Mouse (Mus musculus): Measurements from ENCODE around the gene Gm20594.

Gm20594 gene

DNA sequence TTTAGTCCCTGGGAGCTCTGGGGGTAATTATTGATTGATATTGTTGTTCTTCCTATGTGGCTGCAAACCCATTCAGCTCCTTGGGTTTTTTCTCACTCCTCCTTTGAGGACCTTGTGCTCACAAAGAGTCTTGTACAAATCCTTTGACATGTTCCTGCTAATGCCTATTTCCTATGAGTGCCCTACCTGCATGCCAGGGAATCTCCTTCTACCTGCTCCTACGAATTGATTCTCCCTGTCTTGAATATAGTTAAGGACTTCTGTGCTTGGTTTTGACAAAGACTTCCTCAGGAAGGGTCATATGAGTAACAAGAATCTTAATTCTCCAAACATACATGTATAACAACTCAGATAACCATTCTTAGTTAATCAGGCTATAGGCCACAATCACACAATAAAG is at the start of gene Gm20594:
Gene Gm20594 (plus strand): TSS at position 301 of the 400 bp plus-strand sequence.
- DNase-seq (ENCODE audit: low read depth, low spot score) = no peak

DNA sequence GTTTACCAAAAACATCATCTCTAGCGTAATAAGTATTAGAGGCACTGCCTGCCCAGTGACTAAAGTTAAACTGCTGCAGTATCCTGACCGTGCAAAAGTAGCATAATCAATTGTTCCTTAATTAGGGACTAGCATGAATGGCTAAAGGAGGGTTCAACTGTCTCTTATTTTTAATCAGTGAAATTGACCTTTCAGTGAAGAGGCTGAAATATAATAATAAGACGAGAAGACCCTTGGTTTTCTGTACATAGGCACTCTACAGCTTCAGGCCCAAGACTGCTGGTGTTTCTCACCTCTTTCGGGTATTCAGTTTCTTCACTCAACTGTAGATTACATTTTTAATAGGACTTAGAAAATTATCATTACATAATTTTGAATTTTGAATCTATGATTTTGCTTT is 398 bp downstream of the Gm20594 start:
- no peak for DNase-seq (ENCODE audit: low read depth, low spot score)

DNA sequence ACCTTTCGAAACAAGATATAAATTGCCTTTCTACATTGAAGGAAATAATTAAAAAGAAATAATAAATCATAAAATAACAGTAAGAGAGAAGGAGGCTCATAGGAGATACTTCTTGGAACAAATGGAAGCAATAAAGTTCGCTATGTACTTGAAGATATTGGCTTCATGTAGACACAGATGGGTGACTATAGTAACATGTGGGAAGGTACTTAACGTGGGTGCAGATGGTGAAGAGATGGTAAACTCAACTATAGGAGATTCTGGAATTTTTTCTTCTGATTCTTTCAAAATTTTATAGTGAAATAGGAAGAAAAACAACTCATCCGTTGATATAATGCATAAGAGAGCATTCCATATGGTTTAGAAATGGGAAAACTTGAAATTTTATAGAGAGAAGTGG is 16.1 kb downstream of the Gm20594 start:
- DNase-seq (ENCODE audit: low read depth, low spot score) = no peak

DNA sequence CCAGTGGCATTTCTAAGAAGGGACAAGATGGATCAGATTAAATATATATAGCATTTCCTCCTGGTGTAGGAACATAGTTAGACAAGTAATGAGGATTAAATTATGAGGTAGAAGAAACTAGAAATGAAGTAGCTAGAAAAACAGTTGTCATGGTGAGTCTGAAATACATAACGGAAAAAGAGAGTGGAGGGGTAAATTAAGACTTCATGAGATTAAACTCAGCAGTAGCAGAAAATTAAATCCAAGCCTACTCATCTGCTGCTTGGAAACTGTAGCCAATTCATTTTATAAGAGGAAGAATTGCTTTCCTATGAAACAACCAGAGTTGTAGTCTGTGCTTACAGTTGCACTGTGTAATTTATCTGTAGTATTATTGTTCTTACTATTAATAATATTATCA is 29.1 kb downstream of the Gm20594 start:
- DNase-seq (ENCODE audit: low read depth, low spot score) = no peak

Measured in ZHBTc4 (cell line).